Mouse (Mus musculus): ENCODE measurements around the gene Ahnak.
"Not testable (repeated sequence)": the region's sequence is repeated elsewhere in the genome, so short reads cannot be mapped to it uniquely, and the experiment has no call there.

The Ahnak gene

GRCm38 (mm10) chr19:9047207-9047945 is 58.3 kb downstream of the Ahnak start:
- DNase-seq: no peak

- no peak for DNase-seq
These were observed 58.9 kb downstream of the Ahnak start for GRCm38 (mm10) chr19:9047946-9048387.

GRCm38 (mm10) chr19:9048981-9049687 is 60.0 kb downstream of the Ahnak start:
- DNase-seq: no peak

- no peak for DNase-seq
These were observed 61.5 kb downstream of the Ahnak start for GRCm38 (mm10) chr19:9050294-9051229.

GRCm38 (mm10) chr19:9051985-9052384 is 62.9 kb downstream of the Ahnak start:
- not testable (repeated sequence) for DNase-seq

GRCm38 (mm10) chr19:9052803-9053431 is 63.8 kb downstream of the Ahnak start:
- no peak for DNase-seq

GRCm38 (mm10) chr19:9055153-9055552 is 66.1 kb downstream of the Ahnak start:
- no peak for DNase-seq

- no peak for DNase-seq
These were observed 66.7 kb downstream of the Ahnak start for GRCm38 (mm10) chr19:9055703-9056355.

- no peak for DNase-seq
These were observed 68.6 kb downstream of the Ahnak start for GRCm38 (mm10) chr19:9057679-9058078.

- no peak for DNase-seq
These were observed 69.3 kb downstream of the Ahnak start for GRCm38 (mm10) chr19:9058331-9058884.

GRCm38 (mm10) chr19:9058944-9059343 is 69.9 kb downstream of the Ahnak start:
- DNase-seq: no peak

- DNase-seq: no peak
These were observed 70.3 kb downstream of the Ahnak start for GRCm38 (mm10) chr19:9059391-9059790.

- no peak for DNase-seq
These were observed 71.0 kb downstream of the Ahnak start for GRCm38 (mm10) chr19:9060103-9060502.

- DNase-seq: no peak
These were observed 72.3 kb downstream of the Ahnak start for GRCm38 (mm10) chr19:9061221-9061893.

- no peak for DNase-seq
These were observed 73.7 kb downstream of the Ahnak start for GRCm38 (mm10) chr19:9062822-9063221.

GRCm38 (mm10) chr19:9063831-9064230 is 74.7 kb downstream of the Ahnak start:
- no peak for DNase-seq

GRCm38 (mm10) chr19:9065621-9066561 is 76.8 kb downstream of the Ahnak start:
- no peak for DNase-seq

GRCm38 (mm10) chr19:9067292-9067691 is 78.2 kb downstream of the Ahnak start:
- no peak for DNase-seq

GRCm38 (mm10) chr19:9069687-9070307 is 80.7 kb downstream of the Ahnak start:
- DNase-seq: no peak

GRCm38 (mm10) chr19:9070316-9070715 is 81.2 kb downstream of the Ahnak start:
- DNase-seq: no peak
